Mouse (Mus musculus): ENCODE results near the gene Paox.

Gene Paox

GRCm38 (mm10) chr7:140172936-140173335 is 57.3 kb downstream of the Paox start, which contains the start of gene Olfr523:
TSS of gene Olfr523 (plus strand) at chr7:140173217.
- no peak for DNase-seq (ENCODE audit: low spot score)

- no peak for DNase-seq (ENCODE audit: low spot score)
These were observed 63.6 kb downstream of the Paox start for GRCm38 (mm10) chr7:140179176-140179575.

- no peak for DNase-seq (ENCODE audit: low spot score)
These were observed 65.1 kb downstream of the Paox start for GRCm38 (mm10) chr7:140180692-140181091.

GRCm38 (mm10) chr7:140184206-140184605 is 68.6 kb downstream of the Paox start:
- no peak for DNase-seq (ENCODE audit: low spot score)
